Mouse (Mus musculus) T-helper 1 cell (primary cell): ENCODE data around the gene Cnbd2.

Experiments used
- in situ Hi-C: fragments of 300-600 bp; cut with MboI, MseI; formaldehyde crosslinking; loops from one replicate; pipeline ENCODE4 v1.15.1; 2025; ENCODE audit warnings: high pct_unique_total_duplicates

The Cnbd2 gene

GRCm38 (mm10) chr2:156311441-156311840, 658 bp upstream of the Cnbd2 start:
- in situ Hi-C loops: no loop called here

GRCm38 (mm10) chr2:156311841-156312291, 233 bp upstream of the Cnbd2 start:
- in situ Hi-C loops: no loop called here

GRCm38 (mm10) chr2:156313153-156313552, 1.1 kb downstream of the Cnbd2 start:
- in situ Hi-C loops: no loop called here

- in situ Hi-C loops: no loop called here
Observed at GRCm38 (mm10) chr2:156314811-156315210, 2.7 kb downstream of the Cnbd2 start.

- in situ Hi-C loops: no loop called here
Observed at GRCm38 (mm10) chr2:156318491-156318890, 6.4 kb downstream of the Cnbd2 start.

GRCm38 (mm10) chr2:156321538-156321937, 9.4 kb downstream of the Cnbd2 start:
- in situ Hi-C loops: loop anchor here (10.0 kb wide), 1 partner anchor 1027 kb away; no protein-coding TSS in a partner anchor

GRCm38 (mm10) chr2:156324116-156324588, 12.1 kb downstream of the Cnbd2 start:
- in situ Hi-C loops: loop anchor here (10.0 kb wide), 1 partner anchor 1029 kb away; no protein-coding TSS in a partner anchor

GRCm38 (mm10) chr2:156324681-156325080, 12.6 kb downstream of the Cnbd2 start:
- in situ Hi-C loops: loop anchor here (10.0 kb wide), 1 partner anchor 1030 kb away; no protein-coding TSS in a partner anchor

- in situ Hi-C loops: no loop called here
Observed at GRCm38 (mm10) chr2:156330681-156331080, 18.6 kb downstream of the Cnbd2 start.

- in situ Hi-C loops: no loop called here
Observed at GRCm38 (mm10) chr2:156331446-156331965, 19.4 kb downstream of the Cnbd2 start.

- in situ Hi-C loops: loop anchor here (5.0 kb wide), 1 partner anchor 43 kb away; no protein-coding TSS in a partner anchor
Observed at GRCm38 (mm10) chr2:156340078-156340477, 28.0 kb downstream of the Cnbd2 start.

- in situ Hi-C loops: loop anchor here (5.0 kb wide), 1 partner anchor 48 kb away; no protein-coding TSS in a partner anchor
Observed at GRCm38 (mm10) chr2:156344775-156345532, 32.9 kb downstream of the Cnbd2 start.

- in situ Hi-C loops: no loop called here
Observed at GRCm38 (mm10) chr2:156348812-156349211, 36.7 kb downstream of the Cnbd2 start.

- in situ Hi-C loops: no loop called here
Observed at GRCm38 (mm10) chr2:156349286-156349848, 37.3 kb downstream of the Cnbd2 start.

- in situ Hi-C loops: no loop called here
Observed at GRCm38 (mm10) chr2:156351243-156351642, 39.1 kb downstream of the Cnbd2 start.

GRCm38 (mm10) chr2:156352413-156353165, 40.5 kb downstream of the Cnbd2 start:
- in situ Hi-C loops: no loop called here

GRCm38 (mm10) chr2:156353265-156353692, 41.2 kb downstream of the Cnbd2 start:
- in situ Hi-C loops: no loop called here

- in situ Hi-C loops: no loop called here
Observed at GRCm38 (mm10) chr2:156356031-156356430, 43.9 kb downstream of the Cnbd2 start.

- in situ Hi-C loops: no loop called here
Observed at GRCm38 (mm10) chr2:156368465-156368864, 56.4 kb downstream of the Cnbd2 start.

GRCm38 (mm10) chr2:156370896-156371295, 58.8 kb downstream of the Cnbd2 start:
- in situ Hi-C loops: no loop called here

GRCm38 (mm10) chr2:156376956-156377355, 64.9 kb downstream of the Cnbd2 start:
- in situ Hi-C loops: no loop called here

- in situ Hi-C loops: no loop called here
Observed at GRCm38 (mm10) chr2:156379929-156380328, 67.8 kb downstream of the Cnbd2 start.
